Mouse (Mus musculus): Measurements from ENCODE around the gene Gramd1c.

GRCm38 (mm10) chr16:44063025-44063894 lies at the start of gene Gramd1c:
- TF ChIP-seq CTCF (IDR thresholded peaks at IDR 0.05; ENCODE audit: borderline replicate concordance, control insufficient read depth, extremely low read depth, insufficient read depth, low read length, poor library complexity) (0 out of 2 replicates have a peak, but pooled peaks have one; percentile 50), POLR2A (IDR thresholded peaks at IDR 0.05; ENCODE audit: control insufficient read depth, extremely low read depth, insufficient read depth, low read length, poor library complexity) (no peak)
